Mouse (Mus musculus) limb, embryonic 14.5 days (tissue): ENCODE measurements at regions not wholly inside any gene's neighbourhood (a gene's known extent, or its start where the extent isn't known, plus 50 kb on each side); places are given as distances from the start of the nearest gene placed in this dataset.
A peak's percentile ranks its signal among the peaks of the same experiment; 100 is the strongest.
"Not testable (repeated sequence)": the region's sequence is repeated elsewhere in the genome, so short reads cannot be mapped to it uniquely, and the experiment has no call there.

Experiments used
- ATAC-seq: fragments of 200-750 bp; cut with Nextera tagmentation; 2 replicates; pipeline ENCODE4 v1.8.0; 2017; ENCODE audit warnings: low read depth, moderate number of reproducible peaks, moderate TSS enrichment; ENCODE audit not compliant: low FRiP score
- DNase-seq: peaks from one replicate; pipeline ENCODE4 v3.0.0-alpha.2; 2015; ENCODE audit warnings: low spot score
- H3K27ac ChIP-seq: fragments of 300-500 bp; sonication (generic); replicated peaks from 2 replicates; pipeline ENCODE4 v1.5.1; 2014; ENCODE audit warnings: low read depth, mild to moderate bottlenecking, low read length, moderate library complexity, mixed read lengths
- H3K27me3 ChIP-seq: fragments of 300-500 bp; sonication (generic); 2 replicates; pipeline ENCODE4 v1.6.1; 2014; ENCODE audit warnings: low read length, mixed read lengths; ENCODE audit not compliant: control insufficient read depth, insufficient read depth
- H3K36me3 ChIP-seq: fragments of 300-500 bp; sonication (generic); 2 replicates; pipeline ENCODE4 v1.6.1; 2014; ENCODE audit warnings: mild to moderate bottlenecking, low read length, moderate library complexity, mixed read lengths; ENCODE audit not compliant: control insufficient read depth, insufficient read depth
- H3K4me1 ChIP-seq: fragments of 300-500 bp; sonication (generic); 2 replicates; pipeline ENCODE4 v1.6.1; 2014; ENCODE audit warnings: antibody characterized with exemption, low read length, mixed read lengths; ENCODE audit not compliant: control insufficient read depth, insufficient read depth
- H3K4me2 ChIP-seq: fragments of 300-500 bp; sonication (generic); replicated peaks from 2 replicates; pipeline ENCODE4 v1.6.1; 2014; ENCODE audit warnings: low read depth, mild to moderate bottlenecking, low read length, moderate library complexity; ENCODE audit not compliant: severe bottlenecking
- H3K4me3 ChIP-seq: fragments of 300-500 bp; sonication (generic); replicated peaks from 2 replicates; pipeline ENCODE4 v1.5.1; 2014; ENCODE audit warnings: low read length
- H3K9ac ChIP-seq: fragments of 300-500 bp; sonication (generic); 2 replicates; pipeline ENCODE4 v1.6.1; 2014; ENCODE audit warnings: mild to moderate bottlenecking, low read depth, low read length, moderate library complexity; ENCODE audit not compliant: severe bottlenecking
- H3K9me3 ChIP-seq: fragments of 300-500 bp; sonication (generic); 2 replicates; pipeline ENCODE4 v1.6.1; 2016; ENCODE audit warnings: low read length; ENCODE audit not compliant: control insufficient read depth
- POLR2A ChIP-seq: fragments of 200-500 bp; IDR thresholded peaks from 2 replicates; pipeline ENCODE4 v1.8.0; 2012; ENCODE audit warnings: inconsistent platforms, mild to moderate bottlenecking, moderate library complexity, borderline replicate concordance; ENCODE audit not compliant: insufficient read depth, insufficient read length; ENCODE audit errors: extremely low read depth
- WGBS: fragments of 180-500 bp; shearing (Covaris S2); extraction: QIAGEN DNeasy Blood & Tissue Kit; methylation state at CpG from one replicate; pipeline ENCODE4 v1.1.7; 2014; 5-methylcytosine and 5-hydroxymethylcytosine counted together

- 49% methylated on average over 4 of the region's 4 CpGs for WGBS
- Histone ChIP-seq H3K4me1 (no peaks in the 10 kb centered on the region), H3K27me3 (no peaks in the 10 kb centered on the region), H3K36me3 (no peaks in the 10 kb centered on the region), H3K4me2 (no peak overlapping the region), H3K9ac (no peak overlapping the region), H3K4me3 (no peak overlapping the region), H3K9me3 (no peaks in the 10 kb centered on the region), H3K27ac (no peak overlapping the region)
- no peak for TF ChIP-seq POLR2A
- no peak for ATAC-seq
- peak; percentile 6 for DNase-seq
Observed at GRCm38 (mm10) chr17:58820588-58821195, 170.5 kb downstream of the Pdzph1 start.

- Histone ChIP-seq H3K9ac (no peak overlapping the region), H3K27ac (no peak overlapping the region), H3K4me2 (no peak overlapping the region), H3K36me3 (no peaks in the 10 kb centered on the region), H3K9me3 (no peaks in the 10 kb centered on the region), H3K4me3 (no peak overlapping the region), H3K4me1 (no peaks in the 10 kb centered on the region), H3K27me3 (no peaks in the 10 kb centered on the region)
- TF ChIP-seq POLR2A: no peak
- ATAC-seq (no peak), DNase-seq (no peak)
- WGBS: 72% methylated on average over 2 of the region's 2 CpGs
Observed at GRCm38 (mm10) chr17:58819339-58819738, 171.8 kb downstream of the Pdzph1 start.

DNA sequence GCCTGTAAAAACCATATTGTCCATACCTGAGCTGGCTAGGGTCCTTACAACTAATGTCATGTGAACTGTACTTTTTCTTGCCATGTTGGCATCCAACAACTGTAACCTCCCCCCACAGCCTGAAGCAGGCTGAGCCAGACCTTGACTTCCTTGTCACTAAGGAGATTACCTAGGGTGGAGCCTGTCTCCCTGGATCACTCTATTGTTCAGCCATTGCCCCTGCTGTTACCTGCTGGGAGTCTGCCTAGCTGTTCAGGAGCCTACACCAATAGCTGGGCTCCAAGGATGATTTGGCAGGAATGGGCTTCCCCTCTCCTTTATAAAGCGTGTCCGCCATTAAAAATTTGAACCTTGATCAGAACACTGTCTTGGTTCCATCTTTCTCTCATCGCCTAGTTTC, 215.7 kb downstream of the Pdzph1 start:
- H3K27me3 ChIP-seq, ATAC-seq, H3K9ac ChIP-seq, H3K27ac ChIP-seq, H3K4me2 ChIP-seq, DNase-seq, H3K9me3 ChIP-seq, H3K36me3 ChIP-seq, H3K4me3 ChIP-seq, H3K4me1 ChIP-seq: not testable (repeated sequence)
- 96% methylated on average over 3 of the region's 3 CpGs for WGBS

- no peak for DNase-seq
- Histone ChIP-seq H3K27ac (no peak overlapping the region), H3K36me3 (no peaks in the 10 kb centered on the region), H3K9me3 (no peaks in the 10 kb centered on the region), H3K4me2 (no peak overlapping the region), H3K9ac (no peak overlapping the region), H3K27me3 (no peaks in the 10 kb centered on the region), H3K4me3 (no peak overlapping the region), H3K4me1 (no peaks in the 10 kb centered on the region)
- ATAC-seq: no peak
- no peak for TF ChIP-seq POLR2A
Observed at GRCm38 (mm10) chr17:58773595-58773994, 217.6 kb downstream of the Pdzph1 start.

DNA sequence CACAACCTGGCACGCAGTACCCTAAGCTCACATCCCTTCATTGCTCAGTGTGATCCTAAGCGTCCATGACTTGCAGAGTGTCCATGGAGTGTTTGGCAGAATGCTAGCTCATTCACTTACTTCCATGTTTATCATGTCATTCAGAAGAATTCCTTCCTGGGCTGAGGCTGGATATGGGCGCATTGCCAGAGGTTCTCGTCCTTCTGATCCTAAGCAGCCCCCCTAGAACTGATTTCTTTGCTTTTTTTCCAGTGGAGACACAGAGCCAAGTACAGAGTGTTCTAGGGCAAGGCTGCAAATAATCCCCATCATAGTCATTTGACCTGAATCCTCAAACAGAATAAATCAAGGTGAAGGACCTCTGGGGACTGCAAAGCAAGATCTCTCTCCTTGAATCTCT, 226.0 kb downstream of the Pdzph1 start:
- no peaks in the 10 kb centered on the region for H3K9me3 ChIP-seq
- no peak overlapping the region for H3K4me2 ChIP-seq
- no peaks in the 10 kb centered on the region for H3K27me3 ChIP-seq
- H3K4me3 ChIP-seq: no peak overlapping the region
- no peak for TF ChIP-seq POLR2A
- WGBS: 79% methylated on average over 4 of the region's 4 CpGs
- no peak overlapping the region for H3K9ac ChIP-seq
- H3K4me1 ChIP-seq: no peaks in the 10 kb centered on the region
- DNase-seq (no peak), ATAC-seq (no peak)
- no peaks in the 10 kb centered on the region for H3K36me3 ChIP-seq
- no peak overlapping the region for H3K27ac ChIP-seq

DNA sequence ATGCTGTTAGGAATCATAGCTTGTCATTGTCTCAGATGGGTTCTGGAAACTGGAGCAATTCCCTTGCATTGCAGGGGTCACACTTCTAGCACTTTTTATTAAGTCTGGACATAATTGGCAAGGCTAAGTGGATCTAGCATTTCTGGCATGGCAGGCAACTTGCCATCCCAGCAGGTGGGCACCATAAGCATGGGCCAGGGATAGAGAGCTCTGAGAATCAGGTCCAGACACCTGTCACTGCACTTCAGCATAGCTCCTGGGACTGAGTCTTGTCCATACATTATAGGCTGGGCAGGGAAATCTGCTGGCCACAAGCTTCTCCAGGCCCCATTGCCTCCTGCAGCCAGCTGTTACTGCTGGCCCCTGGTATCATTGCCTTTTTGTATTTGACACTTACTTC, 242.2 kb downstream of the Pdzph1 start:
- no peaks in the 10 kb centered on the region for H3K36me3 ChIP-seq
- TF ChIP-seq POLR2A: no peak
- ATAC-seq (no peak), DNase-seq (no peak)
- no peak overlapping the region for H3K4me3 ChIP-seq
- no peak overlapping the region for H3K9ac ChIP-seq
- H3K27ac ChIP-seq: no peak overlapping the region
- no peaks in the 10 kb centered on the region for H3K4me1 ChIP-seq
- H3K4me2 ChIP-seq: no peak overlapping the region
- H3K9me3 ChIP-seq: no peaks in the 10 kb centered on the region
- H3K27me3 ChIP-seq: no peaks in the 10 kb centered on the region
